Mouse (Mus musculus): ENCODE data around the gene Hoxa5. TPM values are rescaled to one million over a fixed set of nuclear protein-coding genes. Genes with fewer than 3 reads are reported as not detected.

Gene Hoxa5
- total RNA-seq, 2 experiments from 2014 or later: 0.52 to 1.3 TPM

GRCm38 (mm10) chr6:52217895-52218642, 13.7 kb upstream of the Hoxa5 start:
- DNase-seq (ENCODE audit: low spot score): no peak
- intact Hi-C loops (cut with DNase I): loop anchor here (5.0 kb wide), 1 partner anchor 1036 kb away; no protein-coding TSS in a partner anchor

GRCm38 (mm10) chr6:52217459-52217768, 13.0 kb upstream of the Hoxa5 start:
- no peak for DNase-seq (ENCODE audit: low spot score)
- intact Hi-C loops (cut with DNase I): loop anchor here (5.0 kb wide), 1 partner anchor 1035 kb away; no protein-coding TSS in a partner anchor

- no peak for DNase-seq (ENCODE audit: low spot score)
- intact Hi-C loops (cut with DNase I): loop anchor here (5.0 kb wide), 1 partner anchor 1035 kb away; no protein-coding TSS in a partner anchor
These were observed 12.5 kb upstream of the Hoxa5 start for GRCm38 (mm10) chr6:52216691-52217458.

GRCm38 (mm10) chr6:52215771-52216535, 11.6 kb upstream of the Hoxa5 start:
- DNase-seq (ENCODE audit: low spot score): no peak
- intact Hi-C loops (cut with DNase I): loop anchor here (5.0 kb wide), 1 partner anchor 1034 kb away; no protein-coding TSS in a partner anchor

- intact Hi-C loops (cut with DNase I): loop anchor here (5.0 kb wide), 1 partner anchor 1033 kb away; no protein-coding TSS in a partner anchor
- DNase-seq (ENCODE audit: low spot score): no peak
These were observed 10.7 kb upstream of the Hoxa5 start for GRCm38 (mm10) chr6:52215070-52215469.

GRCm38 (mm10) chr6:52214271-52214670, 9.9 kb upstream of the Hoxa5 start:
- no peak for DNase-seq (ENCODE audit: low spot score)
- intact Hi-C loops (cut with DNase I): no loop called here

GRCm38 (mm10) chr6:52213119-52213986, 9.0 kb upstream of the Hoxa5 start, which contains the start of the genes Hoxa3 and Gm28308:
TSS of gene Hoxa3 (minus strand) at chr6:52213336.
TSS of gene Gm28308 (minus strand) at chr6:52213339.
- intact Hi-C loops (cut with DNase I): no loop called here
- no peak for DNase-seq (ENCODE audit: low spot score)

- DNase-seq (ENCODE audit: low spot score): no peak
- intact Hi-C loops (cut with DNase I): no loop called here
These were observed 8.2 kb upstream of the Hoxa5 start for GRCm38 (mm10) chr6:52212556-52213118.

- DNase-seq (ENCODE audit: low spot score): no peak
- intact Hi-C loops (cut with DNase I): no loop called here
These were observed 7.6 kb upstream of the Hoxa5 start for GRCm38 (mm10) chr6:52211961-52212360.

GRCm38 (mm10) chr6:52211170-52211935, 7.0 kb upstream of the Hoxa5 start:
- intact Hi-C loops (cut with DNase I): no loop called here
- no peak for DNase-seq (ENCODE audit: low spot score)

- intact Hi-C loops (cut with DNase I): no loop called here
- DNase-seq (ENCODE audit: low spot score): no peak
These were observed 5.3 kb upstream of the Hoxa5 start for GRCm38 (mm10) chr6:52209685-52210046.

GRCm38 (mm10) chr6:52208868-52209684, 4.7 kb upstream of the Hoxa5 start:
- DNase-seq (ENCODE audit: low spot score): no peak
- intact Hi-C loops (cut with DNase I): no loop called here

GRCm38 (mm10) chr6:52208072-52208867, 3.9 kb upstream of the Hoxa5 start, which contains the start of gene Hoxa6:
TSS of gene Hoxa6 (minus strand) at chr6:52208722.
- intact Hi-C loops (cut with DNase I): no loop called here
- no peak for DNase-seq (ENCODE audit: low spot score)

- no peak for DNase-seq (ENCODE audit: low spot score)
- intact Hi-C loops (cut with DNase I): no loop called here
These were observed 3.2 kb upstream of the Hoxa5 start for GRCm38 (mm10) chr6:52207684-52207976.

- intact Hi-C loops (cut with DNase I): no loop called here
- no peak for DNase-seq (ENCODE audit: low spot score)
These were observed 2.7 kb upstream of the Hoxa5 start for GRCm38 (mm10) chr6:52206882-52207683.

Measured in heart, postnatal 25 days (tissue).